Mouse (Mus musculus) urinary bladder, adult 18-20 months (tissue): ENCODE measurements around the gene Nr1d1.
"Not testable (repeated sequence)": the region's sequence is repeated elsewhere in the genome, so short reads cannot be mapped to it uniquely, and the experiment has no call there.

Experiments
- DNase-seq, 2 experiments: peaks; one replicate each; pipeline ENCODE4 v3.0.0; 2022; ENCODE audit warnings: low spot score in 2 of 2, mixed read lengths in 2 of 2

The Nr1d1 gene

DNA sequence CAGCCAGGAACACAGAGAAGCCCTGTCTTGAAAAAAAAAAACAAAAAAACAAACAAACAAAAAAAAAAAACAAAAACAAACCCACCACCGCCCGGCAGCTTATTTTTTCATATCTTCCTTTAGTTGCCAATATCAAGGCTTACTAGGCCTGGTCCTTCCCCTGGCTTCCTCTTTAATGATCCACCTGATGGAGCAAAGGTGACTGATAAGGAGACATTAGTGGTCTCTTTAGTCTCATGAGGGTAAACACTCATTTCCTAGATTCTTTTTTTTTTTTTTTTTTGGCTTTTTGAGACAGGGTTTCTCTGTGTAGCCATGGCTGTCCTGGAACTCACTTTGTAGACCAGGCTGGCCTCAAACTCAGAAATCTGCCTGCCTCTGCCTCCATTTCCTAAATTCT lies 37.9 kb downstream of the Nr1d1 start:
- DNase-seq = not testable (repeated sequence)

GRCm38 (mm10) chr11:98736176-98736575 lies 39.0 kb downstream of the Nr1d1 start:
- DNase-seq = no peak

- DNase-seq = no peak
These were observed 40.0 kb downstream of the Nr1d1 start for GRCm38 (mm10) chr11:98735111-98735510.

GRCm38 (mm10) chr11:98734020-98734419 lies 41.1 kb downstream of the Nr1d1 start:
- DNase-seq = no peak

DNA sequence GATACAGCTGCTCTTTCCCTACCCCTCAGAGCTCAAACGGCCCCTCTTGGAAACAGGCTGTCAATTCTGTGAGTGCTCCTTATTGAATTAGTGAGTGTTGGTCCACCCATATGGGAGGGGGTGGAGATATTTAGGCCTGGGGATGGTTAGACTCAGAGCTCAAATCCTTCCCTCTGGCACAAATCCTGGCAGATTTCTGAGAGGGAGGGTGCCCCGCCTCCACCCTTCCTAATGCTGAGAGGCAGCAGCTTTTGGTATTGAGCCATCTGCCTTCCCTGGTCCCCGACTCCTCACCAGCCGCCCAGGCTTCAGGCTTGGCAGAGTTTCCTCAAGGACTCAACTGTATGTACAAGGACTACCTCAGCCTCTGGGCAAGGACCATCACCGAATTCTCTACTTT lies 44.0 kb downstream of the Nr1d1 start:
- DNase-seq = no peak

DNA sequence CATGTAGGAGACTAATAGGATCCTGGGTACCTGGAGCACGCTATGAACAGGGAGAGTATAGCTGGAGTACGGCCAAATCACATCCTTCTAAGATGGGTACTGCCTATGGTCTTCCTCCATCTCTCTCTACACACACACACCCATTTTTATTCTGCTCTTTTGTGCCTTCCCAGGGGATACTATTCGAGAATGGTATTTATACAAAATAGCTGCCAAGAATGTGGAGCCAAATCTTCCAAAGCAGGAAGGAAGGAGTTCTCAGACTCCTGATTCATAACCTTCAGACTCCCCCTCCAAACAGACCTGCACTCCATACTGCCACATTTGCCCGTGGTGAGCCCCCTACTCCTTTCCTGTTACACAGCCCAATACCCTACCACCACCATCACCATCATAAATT lies 44.4 kb downstream of the Nr1d1 start:
- no peak for DNase-seq

- peak; percentile 52 to 86 for DNase-seq
These were observed 46.0 kb downstream of the Nr1d1 start, which contains the start of gene Med24 for GRCm38 (mm10) chr11:98729119-98729588. Gene Med24, minus strand, starts transcription at chr11:98729435.

GRCm38 (mm10) chr11:98725926-98726506 lies 49.1 kb downstream of the Nr1d1 start:
- no peak for DNase-seq

- DNase-seq = no peak
These were observed 52.0 kb downstream of the Nr1d1 start for GRCm38 (mm10) chr11:98723098-98723497.

DNA sequence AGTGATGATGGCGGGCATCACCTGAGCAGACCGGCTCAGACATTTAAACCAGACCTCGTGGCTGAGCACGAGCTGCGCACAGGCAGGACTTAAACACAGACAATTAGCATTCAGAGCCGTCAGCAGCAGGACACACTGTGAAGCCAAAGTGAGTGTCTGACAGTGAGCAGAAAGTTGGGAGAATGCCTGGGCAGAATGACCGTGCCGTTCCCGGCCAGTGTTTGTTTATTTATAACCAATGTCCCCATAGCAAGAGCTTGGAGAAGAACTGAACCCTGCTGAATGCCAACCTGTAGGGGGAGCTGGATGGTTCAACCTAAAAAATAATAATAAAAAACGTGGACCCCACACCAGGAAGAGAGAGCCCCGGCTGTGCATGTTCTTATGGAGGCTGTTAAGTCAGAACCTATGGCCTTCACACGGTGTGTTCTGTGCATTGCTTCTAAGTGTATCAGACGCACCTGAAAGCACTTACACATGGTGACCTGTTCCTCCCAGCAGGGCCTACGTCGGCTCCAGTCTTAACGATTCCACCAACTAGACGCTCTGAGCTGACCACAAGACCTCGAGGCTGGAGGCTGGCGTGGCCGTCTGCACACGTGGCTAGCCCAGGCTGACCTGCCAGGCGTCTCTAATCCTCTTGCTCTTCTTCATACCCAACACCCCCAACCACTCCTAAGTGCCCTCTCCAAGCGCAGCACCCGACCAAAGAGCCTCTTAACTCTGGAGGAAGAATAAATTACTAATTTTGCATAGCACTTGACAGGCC lies 53.5 kb downstream of the Nr1d1 start:
- DNase-seq = peak; percentile 18 to 64

DNA sequence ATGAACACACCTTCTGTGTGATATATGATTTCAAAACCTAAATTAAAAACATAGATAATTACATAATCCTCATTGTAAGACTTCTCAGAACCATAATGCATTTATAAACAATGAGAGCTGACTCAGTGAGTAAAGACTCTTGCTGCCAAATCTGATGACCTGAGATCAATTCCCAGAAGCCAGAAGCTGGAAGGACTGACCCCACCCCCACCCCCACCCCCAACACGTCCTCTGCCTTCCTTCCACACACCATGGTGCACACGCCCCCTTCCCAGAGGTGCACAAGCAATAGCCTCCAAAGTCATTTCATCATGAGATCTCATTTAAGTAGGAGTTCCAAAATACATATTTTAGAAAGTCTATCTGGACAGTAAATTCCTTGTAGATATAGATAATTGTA lies 54.4 kb downstream of the Nr1d1 start:
- DNase-seq = no peak
